Mouse (Mus musculus) gastrocnemius, postnatal 14 days (tissue): Measurements from ENCODE around the gene Gm20683. TPM values are rescaled to one million over a fixed set of nuclear protein-coding genes. Genes with fewer than 3 reads are reported as not detected.
"Not testable (repeated sequence)": the region's sequence is repeated elsewhere in the genome, so short reads cannot be mapped to it uniquely, and the experiment has no call there.

ENCODE experiments used
- DNase-seq: peaks from one replicate; pipeline ENCODE4 v3.0.0; 2021; ENCODE audit warnings: mixed read lengths
- intact Hi-C: fragments of 180-260 bp; cut with DNase I; formaldehyde crosslinking; loops from one replicate; pipeline ENCODE4 v1.15.1; 2025; ENCODE audit warnings: low total_unique reads
- total RNA-seq, 2 experiments: library from RNA; stranded (reverse); gene quantifications; 2 replicates each; pipeline ENCODE4 v1.2.3; 2021

Gene Gm20683
- total RNA-seq, 2 experiments from 2014 or later, result 7.5 to 11.0 TPM

- DNase-seq, result no peak
- intact Hi-C loops, result no loop called here
These were observed 31.8 kb downstream of the Gm20683 start for GRCm38 (mm10) chr17:25809606-25810340.

- DNase-seq, result peak; percentile 64
- intact Hi-C loops, result no loop called here
These were observed 32.6 kb downstream of the Gm20683 start, which contains the start of gene Fbxl16 for GRCm38 (mm10) chr17:25808789-25809605. Gene Fbxl16, plus strand, starts transcription at chr17:25809085.

GRCm38 (mm10) chr17:25808028-25808427, 33.5 kb downstream of the Gm20683 start:
- intact Hi-C loops, result no loop called here

GRCm38 (mm10) chr17:25807452-25807851, 34.1 kb downstream of the Gm20683 start:
- intact Hi-C loops, DNase-seq: not testable (repeated sequence)

More at GRCm38 (mm10) chr17:25808028-25808427, 33.5 kb downstream of the Gm20683 start:
- no peak for DNase-seq

GRCm38 (mm10) chr17:25806507-25806906, 35.1 kb downstream of the Gm20683 start:
- intact Hi-C loops, result no loop called here

GRCm38 (mm10) chr17:25802825-25803517, 38.6 kb downstream of the Gm20683 start:
- peak; percentile 70 for DNase-seq

More at GRCm38 (mm10) chr17:25806507-25806906, 35.1 kb downstream of the Gm20683 start:
- DNase-seq, result no peak

GRCm38 (mm10) chr17:25801029-25801428, 40.5 kb downstream of the Gm20683 start:
- peak; percentile 52 for DNase-seq
- intact Hi-C loops, result no loop called here

More at GRCm38 (mm10) chr17:25802825-25803517, 38.6 kb downstream of the Gm20683 start:
- intact Hi-C loops, result loop anchor here (2.0 kb wide), 1 partner anchor 30 kb away; the partner anchor contains the start of gene Narfl

GRCm38 (mm10) chr17:25796951-25797369, 44.6 kb downstream of the Gm20683 start, which contains the start of gene Metrn:
Gene Metrn, minus strand, starts transcription at chr17:25797136.
- peak; percentile 92 for DNase-seq
- intact Hi-C loops, result loop anchor here (5.0 kb wide), 1 partner anchor 65 kb away; no protein-coding TSS in a partner anchor

- DNase-seq, result peak; percentile 63
- intact Hi-C loops, result loop anchor here (5.0 kb wide), 1 partner anchor 64 kb away; no protein-coding TSS in a partner anchor
These were observed 45.3 kb downstream of the Gm20683 start for GRCm38 (mm10) chr17:25796211-25796771.

GRCm38 (mm10) chr17:25795609-25796092, 45.9 kb downstream of the Gm20683 start, which contains the start of gene AC134908.4:
Gene AC134908.4, minus strand, starts transcription at chr17:25795659.
- intact Hi-C loops, result loop anchor here (5.0 kb wide), 1 partner anchor 63 kb away; no protein-coding TSS in a partner anchor

GRCm38 (mm10) chr17:25794998-25795397, 46.6 kb downstream of the Gm20683 start:
- no peak for DNase-seq
- intact Hi-C loops, result loop anchor here (5.0 kb wide), 1 partner anchor 63 kb away; no protein-coding TSS in a partner anchor

More at GRCm38 (mm10) chr17:25795609-25796092, 45.9 kb downstream of the Gm20683 start, which contains the start of gene AC134908.4:
- DNase-seq, result no peak

GRCm38 (mm10) chr17:25794197-25794596, 47.4 kb downstream of the Gm20683 start:
- intact Hi-C loops, result no loop called here
- DNase-seq, result no peak

- DNase-seq, result peak; percentile 84
- intact Hi-C loops, result no loop called here
These were observed 48.9 kb downstream of the Gm20683 start, which contains the start of gene Fam173a for GRCm38 (mm10) chr17:25792615-25793014. Gene Fam173a, minus strand, starts transcription at chr17:25792901.

- intact Hi-C loops, result no loop called here
These were observed 49.6 kb downstream of the Gm20683 start for GRCm38 (mm10) chr17:25791843-25792527.

GRCm38 (mm10) chr17:25791320-25791842, 50.2 kb downstream of the Gm20683 start:
- intact Hi-C loops, result no loop called here

More at GRCm38 (mm10) chr17:25791843-25792527, 49.6 kb downstream of the Gm20683 start:
- peak; percentile 84 for DNase-seq

GRCm38 (mm10) chr17:25786781-25787504, 54.6 kb downstream of the Gm20683 start:
- DNase-seq, result no peak
- intact Hi-C loops, result no loop called here

More at GRCm38 (mm10) chr17:25791320-25791842, 50.2 kb downstream of the Gm20683 start:
- no peak for DNase-seq

GRCm38 (mm10) chr17:25786280-25786679, 55.3 kb downstream of the Gm20683 start, which contains the start of gene Ccdc78:
Gene Ccdc78, plus strand, starts transcription at chr17:25786580.
- no peak for DNase-seq
- intact Hi-C loops, result no loop called here
